Mouse (Mus musculus) cerebellum, adult (tissue): ENCODE data around the gene AC153137.1.
"Not testable (repeated sequence)": the region's sequence is repeated elsewhere in the genome, so short reads cannot be mapped to it uniquely, and the experiment has no call there.

Experiments
- ATAC-seq: cut with Nextera tagmentation; 2 replicates; pipeline ENCODE4 v1.9.2; 2017; ENCODE audit warnings: mild to moderate bottlenecking, moderate library complexity, mixed read lengths; ENCODE audit not compliant: insufficient number of reproducible peaks, low FRiP score, low TSS enrichment

Gene AC153137.1

DNA sequence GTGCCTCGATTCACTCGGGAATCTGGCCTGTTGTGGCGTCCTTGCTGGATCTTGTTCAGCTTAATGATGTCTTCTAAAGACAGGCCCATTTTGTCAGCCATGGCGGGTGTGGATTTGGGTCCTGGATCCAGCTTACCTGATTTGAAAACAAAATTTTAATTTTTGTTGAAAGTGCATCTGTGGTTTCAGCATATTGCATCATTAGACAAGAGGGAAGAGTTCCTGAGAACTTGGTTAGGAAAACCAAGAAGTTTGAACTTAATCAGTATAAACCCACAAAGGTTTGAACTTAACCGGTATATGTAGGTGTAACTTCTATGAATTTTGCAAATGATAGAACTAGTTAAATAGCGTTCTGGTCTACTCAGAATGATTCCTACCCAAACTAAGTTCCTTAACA is at the start of gene AC153137.1:
TSS of gene AC153137.1 (minus strand) at position 101 of the 400 bp plus-strand sequence.
- ATAC-seq = not testable (repeated sequence)

DNA sequence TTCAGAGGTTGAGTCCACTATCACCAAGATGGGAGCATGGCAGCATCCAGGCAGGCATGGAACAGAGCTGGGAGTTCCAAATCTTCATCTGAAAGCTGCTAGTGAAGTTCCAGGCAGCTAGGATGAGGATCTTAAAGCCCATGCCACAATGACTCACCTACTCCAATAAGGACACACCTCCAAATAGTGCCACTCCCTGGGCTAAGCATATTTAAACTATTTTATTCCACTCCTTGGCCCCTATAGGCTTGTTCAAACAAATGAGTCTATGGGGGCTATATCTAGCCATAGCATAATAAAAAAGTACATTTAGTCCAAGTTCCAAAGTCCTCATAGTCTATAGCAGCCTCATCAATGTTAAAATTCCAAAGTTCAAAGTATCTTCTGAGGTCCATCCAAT is 45.4 kb upstream of the AC153137.1 start:
- no peak for ATAC-seq

DNA sequence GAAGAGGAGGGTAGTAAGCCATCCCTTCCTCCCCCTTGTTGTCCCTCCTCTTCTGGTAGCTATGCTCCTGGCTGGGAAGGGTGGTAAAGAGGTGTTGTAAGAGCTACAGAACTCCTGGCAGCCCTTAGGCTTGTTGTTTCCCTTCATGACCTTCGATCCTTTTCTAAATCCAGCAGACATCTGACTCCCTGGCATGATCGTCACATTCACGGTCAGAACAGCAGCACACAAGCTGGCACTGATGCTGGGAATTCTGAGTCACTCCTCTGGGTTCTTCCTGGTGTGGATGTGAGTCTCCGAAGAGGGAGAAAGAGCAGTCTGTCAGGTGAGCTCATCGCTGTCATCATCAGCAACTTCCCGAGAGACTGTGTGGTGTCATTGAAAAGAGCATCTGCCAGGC is 41.5 kb upstream of the AC153137.1 start:
- ATAC-seq = no peak

DNA sequence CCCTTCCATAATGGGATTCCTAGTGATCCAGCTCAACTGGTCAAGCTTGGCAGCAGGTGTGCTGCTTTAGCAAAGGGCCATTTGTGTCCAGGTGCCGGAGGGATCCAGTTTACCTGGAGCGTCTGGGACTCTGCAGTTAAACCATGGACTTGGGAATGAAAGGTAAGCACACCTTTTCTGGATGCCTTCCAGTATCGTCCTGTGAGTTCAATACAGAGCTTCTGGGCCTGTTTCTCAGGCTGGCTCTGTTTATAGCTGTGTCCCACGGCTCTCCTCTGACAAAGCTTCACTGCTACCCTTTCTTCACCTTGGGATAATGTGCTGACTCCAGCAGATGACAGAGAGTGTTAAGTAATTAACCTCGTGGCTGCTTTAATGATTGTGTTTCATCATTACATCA is 39.6 kb upstream of the AC153137.1 start:
- no peak for ATAC-seq

DNA sequence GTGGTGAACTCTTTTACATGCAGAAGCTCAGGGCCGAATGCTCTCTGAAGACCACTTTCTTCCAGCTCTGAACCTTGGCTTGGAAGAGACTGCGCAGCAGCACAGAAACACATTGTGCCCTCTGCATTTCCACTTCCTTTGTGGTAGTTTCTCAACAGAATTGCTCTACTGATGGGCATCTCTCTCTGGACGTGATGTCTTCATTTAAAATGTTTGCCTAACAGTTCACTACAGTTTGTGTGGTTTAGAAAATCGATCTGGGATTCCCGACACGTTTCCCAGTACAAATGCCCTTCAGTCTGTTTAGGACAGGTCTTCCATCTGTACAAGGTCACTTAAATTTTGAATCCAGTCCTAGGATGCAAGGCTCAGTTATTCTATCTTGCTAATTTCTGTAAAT is 38.3 kb upstream of the AC153137.1 start:
- ATAC-seq = no peak

DNA sequence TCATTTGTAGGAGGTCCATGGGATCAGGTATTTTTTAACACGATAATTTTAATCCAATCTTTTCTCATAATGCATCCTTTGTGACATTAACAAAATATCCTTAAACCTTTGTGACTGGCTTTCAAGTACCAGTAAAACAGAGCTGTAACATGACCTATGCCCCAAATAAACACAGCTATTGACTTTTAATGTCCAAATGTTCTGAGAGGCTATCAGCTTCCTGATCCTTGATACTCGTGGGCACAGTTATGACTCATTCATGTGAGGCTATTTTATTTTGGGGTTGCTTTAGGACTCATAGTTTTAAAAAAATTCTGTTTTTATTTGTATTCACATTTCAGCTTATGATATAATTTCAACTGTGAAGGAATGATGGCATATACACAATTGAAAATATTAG is 37.5 kb upstream of the AC153137.1 start:
- ATAC-seq = no peak

DNA sequence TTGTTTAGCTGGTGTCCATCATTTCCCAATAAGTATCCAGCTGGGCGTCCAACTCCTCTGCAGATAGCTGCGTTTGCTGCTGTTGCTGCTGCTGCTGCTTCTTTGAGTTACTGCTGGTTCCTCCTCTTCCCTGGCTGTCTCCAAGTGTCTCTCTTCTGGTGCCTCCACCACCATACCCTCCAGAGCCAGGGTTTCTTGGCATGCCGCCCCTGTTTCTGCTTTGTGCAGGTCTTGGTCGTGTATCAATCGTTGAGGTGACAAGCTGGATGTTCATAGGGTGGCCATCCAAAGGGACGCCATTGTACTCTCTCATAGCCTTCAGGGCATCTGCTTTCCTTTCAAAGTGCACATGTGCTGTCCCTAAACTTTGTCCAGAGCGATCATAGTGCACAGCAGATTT is 529 bp downstream of the AC153137.1 start:
- ATAC-seq = not testable (repeated sequence)

DNA sequence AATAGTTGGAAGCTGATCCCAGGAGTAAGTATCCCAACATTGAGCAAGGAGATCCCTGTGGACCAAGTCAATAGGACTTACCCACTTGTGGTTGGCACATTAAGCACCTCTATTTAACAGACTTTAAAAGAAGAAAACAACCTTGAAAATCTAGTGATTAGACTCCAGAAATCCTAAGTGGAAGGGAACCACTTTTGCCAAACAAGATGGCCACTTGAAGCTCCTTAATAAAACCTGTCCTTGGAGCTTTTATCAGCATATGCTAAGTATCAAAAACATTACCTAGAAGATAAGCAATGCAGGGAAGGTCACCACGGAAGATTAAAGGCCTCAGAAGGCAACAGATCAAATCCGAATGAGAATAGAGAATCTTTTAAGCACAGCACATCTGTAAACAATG is 26.0 kb downstream of the AC153137.1 start:
- ATAC-seq = no peak

DNA sequence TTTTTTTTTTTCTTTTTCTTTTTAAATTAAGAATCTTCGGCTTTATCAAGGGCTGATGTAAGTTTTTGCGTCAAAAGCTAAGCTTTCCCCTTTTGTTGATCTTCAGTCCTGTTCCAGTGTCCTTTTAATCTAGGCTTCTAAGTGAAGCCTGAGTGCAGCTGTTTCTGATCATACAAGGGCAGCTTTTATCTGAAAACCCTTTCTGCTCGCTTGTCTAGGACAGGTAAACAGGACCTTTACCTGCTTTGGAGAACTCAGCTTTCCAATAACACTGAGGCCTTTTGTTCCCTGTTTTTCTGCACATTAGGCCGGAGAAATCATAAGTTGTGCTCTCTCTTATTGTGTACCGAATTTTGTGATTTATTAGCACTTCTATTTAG is 27.3 kb downstream of the AC153137.1 start:
- no peak for ATAC-seq

DNA sequence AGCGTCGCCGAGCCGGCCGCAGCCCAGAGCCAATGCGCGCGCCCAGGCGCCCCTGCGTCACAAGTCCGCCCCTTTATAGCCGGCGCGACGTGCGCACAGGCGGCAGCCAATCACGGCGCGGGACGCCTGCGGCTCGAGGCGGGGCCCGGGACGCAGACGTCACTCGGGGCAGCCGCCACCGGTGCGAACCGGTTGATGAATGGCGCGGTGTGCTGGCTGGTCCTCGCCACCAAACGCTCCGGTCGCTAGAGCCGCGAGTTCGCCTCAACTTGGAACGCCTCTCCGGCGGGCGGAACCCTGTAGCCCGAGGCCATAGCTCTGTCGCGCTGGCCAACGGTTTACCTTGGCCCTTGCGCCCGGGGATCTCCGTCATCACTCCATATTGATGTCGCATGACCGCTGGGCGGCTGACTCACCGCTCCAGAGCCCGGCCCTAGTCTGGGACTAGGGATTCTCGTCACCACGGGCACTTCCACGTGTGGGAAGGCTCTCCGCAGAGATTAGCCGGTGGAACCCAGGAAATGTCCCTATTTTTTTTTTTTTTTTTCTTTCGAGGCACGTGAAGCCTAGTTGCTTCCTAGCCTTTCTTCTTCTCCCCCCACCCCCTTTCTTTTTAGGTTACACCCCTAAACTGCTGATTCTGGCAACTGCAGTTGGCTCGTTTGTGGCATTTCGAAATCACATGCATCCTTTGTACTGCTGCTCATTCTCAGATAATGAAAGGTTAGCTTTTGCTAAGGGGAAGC is 27.9 kb downstream of the AC153137.1 start:
- peak; percentile 94 for ATAC-seq

DNA sequence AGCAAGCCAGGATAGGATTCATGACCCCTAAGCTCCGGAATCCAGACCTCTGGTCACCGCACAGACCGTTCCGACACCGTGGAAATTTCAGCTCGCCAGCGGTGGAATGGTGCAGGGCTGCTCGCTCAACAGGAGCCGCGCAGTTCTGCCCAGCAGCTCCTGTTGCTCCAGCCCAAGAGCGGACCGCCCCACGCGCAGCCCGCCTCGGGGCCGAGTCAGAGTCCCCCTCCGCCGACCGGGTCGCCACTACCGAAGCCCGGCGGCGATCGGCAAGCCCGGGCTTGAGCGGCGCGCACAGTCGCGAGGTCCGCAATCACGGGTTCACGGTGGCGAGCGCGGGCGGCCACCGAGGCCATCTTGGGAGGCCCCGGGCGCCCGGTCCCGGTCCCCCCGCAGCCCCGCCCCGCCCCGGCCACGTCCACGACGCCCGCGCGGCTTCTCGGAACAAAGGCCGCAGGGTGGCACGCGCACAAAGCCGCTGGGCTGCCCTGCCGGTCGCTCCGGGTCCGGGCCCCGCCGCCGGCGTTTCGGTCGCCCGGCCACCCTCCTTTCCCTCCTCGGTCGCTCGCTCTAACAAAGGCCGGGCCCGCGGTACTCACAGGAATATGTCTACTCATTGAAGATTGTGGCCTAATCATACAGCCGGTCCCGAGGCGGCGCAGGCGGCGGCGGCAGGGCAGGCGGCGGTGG is 28.7 kb downstream of the AC153137.1 start:
- ATAC-seq = peak; percentile 50

DNA sequence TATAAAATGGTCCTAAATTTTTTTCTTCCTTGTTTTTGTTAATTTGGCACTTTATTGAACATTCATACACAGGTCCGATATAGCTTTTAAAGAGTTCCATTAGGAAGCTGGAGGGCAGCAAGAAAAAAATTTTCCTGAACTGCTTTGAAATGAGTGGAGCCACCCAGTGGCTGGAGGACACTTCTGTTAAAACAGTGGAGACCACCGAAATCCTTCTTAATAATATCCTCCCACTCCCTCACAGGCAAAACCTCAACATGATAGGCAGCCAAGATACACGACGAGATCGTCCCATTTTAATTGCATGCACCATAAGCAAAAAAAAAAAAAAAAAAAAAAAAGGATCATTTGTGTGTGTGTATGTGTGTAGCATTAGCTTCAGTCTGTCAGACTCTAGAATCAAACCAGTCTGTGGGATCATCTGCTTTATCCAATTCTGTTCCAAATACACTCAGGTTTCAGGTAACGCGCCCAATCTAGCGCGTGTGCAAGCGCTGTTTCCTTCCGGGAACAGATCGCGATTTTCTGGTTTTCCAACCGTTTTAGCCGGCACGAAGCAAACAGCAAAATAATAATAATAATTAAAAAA is 29.3 kb downstream of the AC153137.1 start:
- no peak for ATAC-seq

DNA sequence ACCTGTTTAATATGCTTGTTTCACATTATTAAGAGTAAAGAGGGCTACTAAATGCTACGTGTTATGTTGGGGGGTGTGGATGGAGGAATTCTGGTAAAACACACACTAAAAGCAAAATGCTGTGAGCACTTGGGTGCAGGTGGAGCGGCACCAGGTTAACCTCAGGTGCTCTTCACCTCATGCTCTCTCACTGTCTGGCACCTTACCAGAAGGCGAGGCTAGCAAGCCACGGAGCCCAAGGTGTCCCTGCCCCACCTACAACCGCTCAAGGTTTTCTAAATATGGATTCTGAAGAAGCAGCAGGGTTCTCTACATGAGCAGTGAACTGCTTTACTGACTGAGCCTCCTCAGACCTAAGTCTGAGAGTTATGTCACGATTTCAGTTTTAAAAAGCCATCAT is 32.6 kb downstream of the AC153137.1 start:
- ATAC-seq = no peak

DNA sequence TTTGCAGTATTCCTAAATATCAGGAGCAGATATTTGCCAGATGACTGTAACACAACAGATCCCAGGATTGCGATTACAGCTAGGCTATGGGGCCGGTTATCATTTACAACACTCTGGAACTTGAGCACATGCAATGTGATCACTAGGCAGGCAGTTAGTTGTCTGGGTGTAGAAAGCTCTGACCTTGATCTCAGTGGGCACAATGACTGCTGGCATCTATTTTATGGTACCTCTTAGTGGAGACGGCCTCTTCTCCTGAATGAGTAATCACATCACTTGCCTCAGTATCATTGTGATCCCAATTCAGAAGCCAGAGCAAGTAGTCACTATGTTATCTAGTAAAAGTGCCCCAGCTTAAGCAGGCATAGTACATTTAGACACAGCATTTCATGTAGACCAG is 37.2 kb downstream of the AC153137.1 start:
- no peak for ATAC-seq

DNA sequence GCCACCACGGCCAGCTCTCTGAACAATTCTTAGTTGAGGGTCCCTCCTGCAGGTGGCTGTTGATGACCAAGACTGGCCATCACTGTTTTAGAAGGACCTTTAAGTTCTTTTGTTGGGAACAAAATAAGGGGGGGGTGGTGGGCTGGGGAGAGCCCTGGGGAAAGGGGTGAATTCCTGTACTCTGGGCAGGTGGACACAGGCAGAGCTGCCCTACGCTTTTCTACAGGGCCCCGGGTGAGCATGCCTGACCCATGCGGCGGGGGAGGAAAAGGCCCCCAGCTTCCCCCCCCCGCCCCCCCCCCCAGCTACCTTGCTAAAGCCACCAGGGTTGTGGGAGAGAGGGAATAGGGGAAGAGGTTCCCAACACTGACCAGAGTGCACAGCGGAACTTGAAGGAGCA is 39.4 kb downstream of the AC153137.1 start:
- no peak for ATAC-seq

DNA sequence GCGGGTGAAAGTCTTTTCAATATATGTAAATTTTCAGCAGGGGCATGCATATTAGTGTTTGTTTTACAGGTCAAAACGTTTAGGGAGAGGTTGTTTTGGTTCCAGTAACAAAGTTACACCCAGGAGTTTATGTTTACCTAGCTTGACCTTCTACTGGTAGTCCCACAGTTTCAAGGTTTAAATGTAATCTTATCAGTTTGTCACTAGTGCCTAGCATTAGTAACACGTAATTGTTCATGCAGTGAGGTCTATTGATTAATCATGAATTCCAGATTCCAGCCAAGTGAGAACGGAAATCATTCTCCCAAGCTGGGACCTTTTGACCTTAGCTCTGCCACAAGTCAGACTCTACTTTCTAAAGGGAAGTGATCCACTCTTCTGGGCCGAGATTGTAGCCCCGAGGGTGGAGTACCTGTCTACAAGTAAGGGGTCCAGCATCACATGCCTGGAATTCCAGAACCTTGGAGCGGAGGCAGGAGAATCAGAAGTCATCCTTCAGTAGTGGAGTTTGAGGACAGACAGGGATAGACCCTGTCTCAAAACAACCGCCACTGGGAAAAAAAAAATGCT is 40.3 kb downstream of the AC153137.1 start:
- ATAC-seq = no peak

DNA sequence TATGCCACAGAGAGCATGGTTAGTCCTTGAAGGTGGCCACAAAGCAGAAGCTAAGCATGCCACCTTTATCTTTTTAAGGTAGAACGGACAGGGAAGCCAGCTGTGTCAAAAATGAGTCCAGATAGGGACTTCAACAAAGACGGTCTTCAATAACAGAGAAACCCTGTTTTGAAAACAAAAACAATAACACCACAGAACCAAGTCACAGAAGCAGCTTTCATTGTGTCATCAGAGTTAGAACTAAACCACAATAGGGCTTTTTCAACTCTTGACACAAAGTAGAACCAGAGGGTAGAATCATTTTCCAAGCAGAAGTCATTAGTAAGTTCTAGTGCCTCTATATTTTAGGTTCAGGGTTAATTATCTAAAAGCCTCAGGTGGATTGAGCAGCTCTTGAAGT is 41.3 kb downstream of the AC153137.1 start:
- ATAC-seq = no peak

DNA sequence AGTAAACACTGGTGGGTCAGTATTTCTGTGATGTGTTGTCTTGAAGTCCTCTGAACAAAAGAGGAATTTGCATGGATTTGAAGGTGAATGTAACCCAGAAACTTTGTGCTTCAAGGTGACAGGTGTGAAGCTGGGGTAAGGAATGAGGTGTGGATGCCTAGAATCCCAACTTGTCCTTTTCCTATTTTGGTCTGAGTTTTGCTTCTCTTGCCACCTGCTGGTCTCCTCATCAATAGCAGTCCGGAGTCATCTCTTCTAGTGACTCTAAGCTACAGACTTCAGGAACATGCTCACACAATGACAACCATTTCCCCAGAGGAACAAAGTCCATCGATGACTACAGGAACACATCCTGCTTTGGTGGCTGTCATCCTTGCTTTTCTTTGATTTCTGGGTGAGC is 46.9 kb downstream of the AC153137.1 start:
- no peak for ATAC-seq

DNA sequence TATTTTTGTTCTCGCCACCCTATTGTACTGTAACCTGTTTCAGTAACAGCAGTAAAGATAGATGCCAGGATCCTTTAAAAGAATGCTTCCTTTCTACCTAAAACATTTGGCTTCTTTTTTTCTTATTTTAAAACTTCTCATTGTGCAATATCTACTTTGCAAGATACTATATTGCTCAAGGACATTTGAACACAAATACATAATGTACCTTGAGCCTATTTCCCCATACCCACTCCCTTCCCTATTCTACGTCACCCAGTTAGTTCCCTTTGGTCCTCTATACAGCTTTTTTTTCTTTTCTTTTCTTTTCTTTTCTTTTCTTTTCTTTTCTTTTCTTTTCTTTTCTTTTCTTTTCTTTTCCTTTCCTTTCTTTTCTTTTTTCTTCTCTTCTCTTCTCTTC is 47.6 kb downstream of the AC153137.1 start:
- ATAC-seq = no peak
